Mouse (Mus musculus) stomach, postnatal 0 days (tissue): ENCODE results near the gene Dazap1. TPM values are rescaled to one million over a fixed set of nuclear protein-coding genes. Genes with fewer than 3 reads are reported as not detected.
"Not testable (repeated sequence)": the region's sequence is repeated elsewhere in the genome, so short reads cannot be mapped to it uniquely, and the experiment has no call there.

Experiments
- ATAC-seq: fragments of 200-750 bp; cut with Nextera tagmentation; 2 replicates; pipeline ENCODE4 v1.8.0; 2017; ENCODE audit not compliant: low FRiP score, low TSS enrichment
- DNase-seq: peaks from one replicate; pipeline ENCODE4 v3.0.0-alpha.2; 2016; ENCODE audit warnings: low spot score
- H3K27ac ChIP-seq: fragments of 300-500 bp; sonication (generic); replicated peaks from 2 replicates; pipeline ENCODE4 v1.5.1; 2014; ENCODE audit warnings: mild to moderate bottlenecking, control low read depth
- H3K27me3 ChIP-seq: fragments of 300-500 bp; sonication (generic); 2 replicates; pipeline ENCODE4 v1.6.1; 2014; ENCODE audit warnings: low read length; ENCODE audit not compliant: control insufficient read depth, insufficient read depth
- H3K36me3 ChIP-seq: fragments of 300-500 bp; sonication (generic); 2 replicates; pipeline ENCODE4 v1.6.1; 2014; ENCODE audit warnings: low read length, mixed read lengths; ENCODE audit not compliant: control insufficient read depth, insufficient read depth
- H3K4me1 ChIP-seq: fragments of 300-500 bp; sonication (generic); replicated peaks from 2 replicates; pipeline ENCODE4 v1.6.1; 2014; ENCODE audit warnings: antibody characterized with exemption; ENCODE audit not compliant: control insufficient read depth, insufficient read depth
- H3K4me2 ChIP-seq: fragments of 300-500 bp; sonication (generic); replicated peaks from 2 replicates; pipeline ENCODE4 v1.6.1; 2014; ENCODE audit warnings: low read depth, mild to moderate bottlenecking, control low read depth, moderate library complexity
- H3K4me3 ChIP-seq: fragments of 300-500 bp; sonication (generic); 2 replicates; pipeline ENCODE4 v1.5.1; 2014; ENCODE audit warnings: low read depth, low read length, control low read depth
- H3K9ac ChIP-seq: fragments of 300-500 bp; sonication (generic); 2 replicates; pipeline ENCODE4 v1.6.1; 2014; ENCODE audit warnings: mild to moderate bottlenecking, low read length, control low read depth, mixed read lengths
- H3K9me3 ChIP-seq: fragments of 300-500 bp; sonication (generic); 2 replicates; pipeline ENCODE4 v1.6.1; 2016; ENCODE audit warnings: low read length; ENCODE audit not compliant: control insufficient read depth
- CTCF ChIP-seq: IDR thresholded peaks from 2 replicates; pipeline ENCODE4 v1.5.1; 2016; ENCODE audit warnings: antibody characterized with exemption, low read depth, mild to moderate bottlenecking, moderate library complexity
- EP300 ChIP-seq: optimal IDR thresholded peaks from 2 replicates; pipeline ENCODE3; 2016; ENCODE audit warnings: antibody characterized with exemption
- whole genome bisulfite sequencing: fragments of 180-500 bp; shearing (Covaris S2); extraction: QIAGEN DNeasy Blood & Tissue Kit; methylation state at CpG from one replicate; pipeline ENCODE4 v1.1.7; 2014; 5-methylcytosine and 5-hydroxymethylcytosine counted together
- polyA plus RNA-seq: library from polyadenylated mRNA; unstranded; fragments of >200 nt; fragmentation: Nextera tagmentation; extraction: Ambion mirVana; gene quantifications from 2 replicates; pipeline ENCODE4 v1.2.1, GENCODE M21; 2015

Gene Dazap1
- polyA plus RNA-seq, 1 experiment from 2014 or later: 27.4 TPM

DNA sequence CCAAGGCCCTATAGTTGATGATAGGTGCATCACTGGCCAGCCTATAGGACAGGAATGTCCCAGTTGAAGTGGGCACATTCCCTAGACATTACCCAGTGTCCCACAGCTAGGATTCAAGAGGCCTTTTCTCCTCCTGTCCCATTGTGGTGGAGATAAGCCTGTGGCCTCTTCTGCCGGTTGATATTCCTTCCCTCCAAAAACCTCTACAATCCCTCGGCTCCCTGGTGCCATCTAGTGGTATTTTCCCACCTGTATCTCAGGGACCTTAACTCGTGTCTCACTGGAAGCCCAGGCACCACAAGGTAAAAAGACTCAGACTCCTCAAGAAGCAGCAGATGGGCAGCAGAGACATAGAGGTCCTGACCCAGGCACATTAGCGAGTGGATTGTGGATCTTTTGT is 15.7 kb upstream of the Dazap1 start:
- Histone ChIP-seq H3K36me3 (peaks cover 30% of the 10 kb centered on the region), H3K4me3 (no peak overlapping the region), H3K9ac (no peak overlapping the region), H3K9me3 (no peaks in the 10 kb centered on the region), H3K27ac (no peak overlapping the region), H3K27me3 (no peaks in the 10 kb centered on the region), H3K4me2 (no peak overlapping the region), H3K4me1 (no peaks in the 10 kb centered on the region; the same call in 1 of the 2 replicates)
- TF ChIP-seq EP300 (no peak), CTCF (peak; percentile 96)
- 2% methylated on average over 4 of the region's 4 CpGs for WGBS
- DNase-seq (peak; percentile 78), ATAC-seq (no peak)

DNA sequence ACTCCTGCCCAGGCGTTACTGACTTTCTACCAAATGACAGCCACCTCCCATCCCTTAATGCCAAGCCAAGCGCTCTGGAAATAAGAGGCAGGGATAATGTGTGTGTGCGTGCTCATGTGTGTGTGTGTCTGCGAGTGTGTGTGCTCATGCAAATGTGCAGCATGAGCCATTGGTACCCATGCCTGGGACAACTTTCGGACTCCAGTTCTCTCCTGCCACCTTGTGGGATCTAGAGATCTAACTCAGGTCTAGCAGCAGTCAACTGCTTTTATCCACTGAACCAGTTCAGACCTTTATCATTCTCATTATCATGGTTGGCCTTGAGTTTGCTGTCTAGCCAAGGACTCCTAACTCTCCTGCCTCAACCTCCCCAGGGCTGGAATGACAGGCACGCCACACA is 13.4 kb upstream of the Dazap1 start:
- ATAC-seq (no peak), DNase-seq (no peak)
- Histone ChIP-seq H3K36me3 (peaks cover 15% of the 10 kb centered on the region), H3K4me1 (no peaks in the 10 kb centered on the region; the same call in 1 of the 2 replicates), H3K27ac (no peak overlapping the region), H3K27me3 (no peaks in the 10 kb centered on the region), H3K4me3 (no peak overlapping the region), H3K9ac (no peak overlapping the region), H3K4me2 (no peak overlapping the region), H3K9me3 (no peaks in the 10 kb centered on the region)
- 40% methylated on average over 6 of the region's 6 CpGs for WGBS
- TF ChIP-seq CTCF (peak; percentile 69), EP300 (no peak)

DNA sequence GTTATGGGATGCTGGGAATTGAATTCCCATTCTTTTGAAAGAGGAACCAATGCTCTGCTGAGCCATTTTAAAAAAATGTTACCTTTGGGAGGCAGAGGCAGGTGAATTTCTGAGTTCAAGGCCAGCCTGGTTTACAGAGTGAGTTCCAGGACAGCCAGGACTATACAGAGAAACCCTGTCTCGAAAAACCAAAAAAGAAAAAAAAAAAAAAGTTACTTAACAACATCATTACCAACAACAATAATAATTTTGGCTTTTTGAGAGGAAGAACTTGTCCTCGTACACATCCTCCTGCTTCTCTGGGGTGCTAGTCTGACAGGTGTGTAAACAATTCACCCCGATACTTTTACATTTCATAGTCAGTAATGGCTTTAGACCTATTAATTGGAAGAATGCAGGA is 12.8 kb upstream of the Dazap1 start:
- WGBS: 17% methylated on average over 3 of the region's 3 CpGs
- not testable (repeated sequence) for H3K4me1 ChIP-seq, H3K9me3 ChIP-seq, DNase-seq, ATAC-seq, H3K9ac ChIP-seq, H3K27me3 ChIP-seq, H3K27ac ChIP-seq
- Histone ChIP-seq H3K36me3 (peaks cover 11% of the 10 kb centered on the region; the same call in 1 of the 2 replicates), H3K4me3 (peak overlapping the region; percentile 25), H3K4me2 (peak overlapping the region; percentile 32)

DNA sequence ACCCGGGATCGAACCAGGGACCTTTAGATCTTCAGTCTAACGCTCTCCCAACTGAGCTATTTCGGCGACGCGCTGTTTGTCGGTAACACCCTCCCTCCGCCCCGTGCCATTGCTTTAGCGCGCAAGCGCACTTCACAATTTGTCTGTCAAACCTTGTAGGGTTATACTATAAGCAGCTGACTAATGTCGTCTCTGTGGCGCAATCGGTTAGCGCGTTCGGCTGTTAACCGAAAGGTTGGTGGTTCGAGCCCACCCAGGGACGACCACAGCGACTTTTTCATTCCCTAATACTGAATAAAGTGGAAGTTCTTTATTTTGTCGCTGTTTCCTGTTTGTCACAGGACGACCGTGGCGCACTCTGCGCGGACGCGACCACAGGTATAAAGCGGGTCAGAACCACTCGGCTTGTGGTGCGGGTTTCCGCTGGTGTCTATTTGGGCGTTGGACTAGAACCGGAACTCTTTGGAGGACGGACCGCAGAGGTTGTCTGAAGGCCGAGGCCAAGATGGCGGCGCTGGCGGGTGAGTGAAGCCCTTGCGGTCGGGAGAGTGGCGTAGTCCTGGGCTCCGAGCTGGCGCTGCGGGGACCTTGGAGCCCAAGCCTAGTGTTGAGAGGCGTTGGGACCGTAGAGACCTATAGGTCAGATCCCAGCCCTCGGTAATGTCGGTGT is 12.2 kb upstream of the Dazap1 start, which contains the start of gene Ndufs7:
Gene Ndufs7, plus strand, starts transcription at position 151 of the 670 bp plus-strand sequence.
- Histone ChIP-seq H3K9ac (peak within 1 kb of the TSS; percentile 88), H3K36me3 (peaks cover 10% of the 10 kb centered on the region; the same call in 1 of the 2 replicates), H3K4me2 (peak within 1 kb of the TSS; percentile 93), H3K27me3 (no peaks in the 10 kb centered on the region), H3K9me3 (no peaks in the 10 kb centered on the region), H3K27ac (peak within 1 kb of the TSS; percentile 96), H3K4me3 (peak within 1 kb of the TSS; percentile 79), H3K4me1 (no peaks in the 10 kb centered on the region; the same call in 1 of the 2 replicates)
- TF ChIP-seq CTCF (no peak; the same call in 1 of the 2 replicates), EP300 (peak; percentile 88)
- DNase-seq: peak; percentile 92
- WGBS: under 1% methylated on average over 53 of the region's 53 CpGs
- ATAC-seq: peak; percentile 90

DNA sequence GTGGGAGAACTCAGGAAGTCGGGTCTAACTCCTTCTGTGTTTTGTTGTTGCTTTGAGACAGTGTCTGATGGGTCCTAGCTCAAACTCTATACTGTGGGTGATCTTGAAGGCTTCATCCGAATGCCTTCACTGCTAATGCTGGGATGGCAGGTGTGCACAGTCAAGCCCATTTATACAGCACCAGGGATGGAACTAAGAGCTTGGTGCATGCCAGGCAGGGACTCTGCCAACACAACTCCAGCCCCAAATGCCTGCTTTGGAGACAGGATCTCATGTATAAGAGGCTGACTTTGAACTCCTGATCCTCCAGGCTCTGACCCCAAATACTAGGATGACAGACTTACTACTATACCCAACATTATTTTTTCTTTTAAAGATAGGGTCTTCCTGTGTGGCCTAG is 11.2 kb upstream of the Dazap1 start:
- DNase-seq: no peak
- no peaks in the 10 kb centered on the region for H3K9me3 ChIP-seq
- H3K36me3 ChIP-seq: peaks cover 14% of the 10 kb centered on the region
- no peaks in the 10 kb centered on the region; the same call in 1 of the 2 replicates for H3K4me1 ChIP-seq
- H3K27me3 ChIP-seq: no peaks in the 10 kb centered on the region
- peak overlapping the region; percentile 96 for H3K27ac ChIP-seq
- TF ChIP-seq EP300 (no peak), CTCF (no peak)
- peak overlapping the region; percentile 93 for H3K4me2 ChIP-seq
- WGBS: 24% methylated on average over 2 of the region's 2 CpGs
- peak overlapping the region; percentile 88 for H3K9ac ChIP-seq
- peak overlapping the region; percentile 79 for H3K4me3 ChIP-seq
- ATAC-seq: no peak

DNA sequence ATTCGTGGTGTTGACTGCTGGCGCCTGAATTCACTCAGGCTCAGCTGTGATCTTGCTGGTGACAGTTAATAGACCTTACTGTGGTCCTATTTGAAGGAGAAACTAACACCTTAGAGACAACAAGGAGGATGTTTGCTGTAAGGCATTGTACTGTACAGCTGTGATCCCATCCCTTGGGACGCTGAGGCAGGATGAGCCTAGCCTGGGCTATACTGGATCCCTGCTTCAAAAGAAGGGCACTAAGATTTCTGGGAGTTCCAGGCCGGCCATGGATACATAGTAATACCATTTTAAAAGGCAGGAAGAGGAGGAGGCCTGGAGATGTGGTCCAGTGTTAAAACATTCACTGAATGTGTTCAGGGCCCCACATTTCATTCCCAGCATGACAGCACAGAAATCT is 10.7 kb upstream of the Dazap1 start:
- Histone ChIP-seq H3K27ac (no peak overlapping the region), H3K9me3 (no peaks in the 10 kb centered on the region), H3K4me2 (peak overlapping the region; percentile 93), H3K9ac (no peak overlapping the region), H3K4me3 (no peak overlapping the region), H3K36me3 (peaks cover 19% of the 10 kb centered on the region), H3K4me1 (no peaks in the 10 kb centered on the region; the same call in 1 of the 2 replicates), H3K27me3 (no peaks in the 10 kb centered on the region)
- no peak for DNase-seq
- TF ChIP-seq EP300: no peak
- TF ChIP-seq CTCF: no peak
- ATAC-seq: no peak
- 87% methylated on average over 4 of the region's 4 CpGs for WGBS
